Mouse (Mus musculus): ENCODE measurements around the gene Gm17693.
"Not testable (repeated sequence)": the region's sequence is repeated elsewhere in the genome, so short reads cannot be mapped to it uniquely, and the experiment has no call there.

Gm17693 gene

DNA sequence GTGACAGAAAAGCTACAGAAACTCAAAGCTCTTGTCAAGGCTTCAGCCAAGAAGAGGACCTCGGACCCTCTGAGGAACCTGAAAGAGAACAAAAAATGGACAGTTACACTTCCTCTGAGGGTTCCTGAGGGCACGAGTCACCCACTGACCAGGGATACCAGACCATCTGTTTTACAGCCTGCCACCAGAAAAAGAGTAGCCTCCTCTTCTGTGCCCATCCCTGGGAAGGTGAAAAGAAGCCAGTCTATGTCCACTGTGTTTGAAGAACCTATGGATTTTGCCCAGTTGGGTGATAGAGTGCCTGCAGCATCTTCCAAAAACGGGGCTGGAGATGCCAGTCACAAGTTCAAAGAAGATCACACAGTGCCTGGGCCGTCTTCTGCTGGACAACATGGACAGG, at the start of gene Gm17693:
Gene Gm17693 (plus strand): TSS at position 301 of the 400 bp plus-strand sequence.
- not testable (repeated sequence) for DNase-seq (ENCODE audit: low read depth, low spot score)
